Mouse (Mus musculus): Measurements from ENCODE around the gene Gm20388. TPM values are rescaled to one million over a fixed set of nuclear protein-coding genes. Genes with fewer than 3 reads are reported as not detected.
"Not testable (repeated sequence)": the region's sequence is repeated elsewhere in the genome, so short reads cannot be mapped to it uniquely, and the experiment has no call there.

Gm20388 gene
- polyA plus RNA-seq, 1 experiment from 2014 or later, result not detected

DNA sequence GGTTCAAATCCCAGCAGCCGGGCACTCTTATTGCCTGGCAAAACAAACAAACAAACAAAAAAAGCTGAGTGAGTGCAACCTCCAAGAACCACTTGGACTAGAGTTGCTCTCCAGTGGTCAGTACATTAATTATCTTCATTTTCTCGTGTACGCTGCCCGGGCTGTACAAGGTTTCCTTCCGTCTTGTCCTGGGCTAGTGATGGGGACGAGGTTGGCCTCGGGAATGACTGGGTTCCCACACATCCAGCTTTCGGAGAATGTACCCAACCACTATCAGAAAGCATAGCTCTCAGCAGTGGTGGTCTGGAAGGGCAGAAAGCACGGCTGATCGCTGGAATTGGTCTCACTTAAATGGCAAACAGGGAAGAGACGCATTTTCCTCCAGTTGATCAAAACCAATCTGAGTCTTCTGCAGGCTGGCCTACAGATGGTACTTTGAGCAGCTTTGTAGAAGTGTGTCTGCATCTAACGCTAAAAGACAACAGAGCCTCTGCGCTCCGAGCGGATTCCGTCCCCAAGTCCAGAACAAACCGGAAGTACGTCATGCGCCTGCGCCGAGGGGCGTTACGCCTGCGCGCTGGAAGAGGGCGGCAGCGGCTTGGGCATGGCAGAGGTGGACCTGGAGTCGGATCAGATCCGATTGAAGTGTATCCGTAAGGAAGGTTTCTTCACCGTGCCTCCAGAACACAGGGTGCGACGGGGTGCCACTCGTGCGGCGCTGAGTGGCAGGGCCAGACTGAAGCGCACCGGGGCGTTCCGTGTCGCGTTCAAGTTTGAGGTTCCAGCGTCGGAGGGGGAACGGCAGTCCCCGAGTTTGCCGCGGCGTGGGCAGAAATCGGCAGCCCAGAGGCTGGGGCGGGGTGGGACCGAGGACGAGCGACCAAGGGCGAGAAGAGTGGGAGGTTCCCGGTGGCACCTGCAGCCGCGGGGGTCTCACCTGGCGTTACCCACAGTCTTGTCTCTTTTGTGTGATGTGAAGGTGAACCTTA, 3313.9 kb downstream of the Gm20388 start, which contains the start of gene Cdk10:
TSS of gene Cdk10 (plus strand) at position 565 of the 989 bp plus-strand sequence.
- H3K4me3 ChIP-seq, result peak within 1 kb of the TSS; percentile 68
- peaks cover 14% of the 10 kb centered on the region for H3K4me1 ChIP-seq
- ATAC-seq (ENCODE audit: insufficient number of reproducible peaks, insufficient read depth, low FRiP score, low TSS enrichment), result peak; percentile 65; the same call in 1 of the 2 replicates
- H3K36me3 ChIP-seq, result peaks cover 27% of the 10 kb centered on the region
- peak within 1 kb of the TSS; percentile 75 for H3K9ac ChIP-seq
- H3K27me3 ChIP-seq, result no peaks in the 10 kb centered on the region
- no peaks in the 10 kb centered on the region for H3K9me3 ChIP-seq
- WGBS, result 3% methylated on average over 59 of the region's 59 CpGs
- peak within 1 kb of the TSS; percentile 84 for H3K4me2 ChIP-seq (replicated peaks)
- peak within 1 kb of the TSS; percentile 80 for H3K27ac ChIP-seq

DNA sequence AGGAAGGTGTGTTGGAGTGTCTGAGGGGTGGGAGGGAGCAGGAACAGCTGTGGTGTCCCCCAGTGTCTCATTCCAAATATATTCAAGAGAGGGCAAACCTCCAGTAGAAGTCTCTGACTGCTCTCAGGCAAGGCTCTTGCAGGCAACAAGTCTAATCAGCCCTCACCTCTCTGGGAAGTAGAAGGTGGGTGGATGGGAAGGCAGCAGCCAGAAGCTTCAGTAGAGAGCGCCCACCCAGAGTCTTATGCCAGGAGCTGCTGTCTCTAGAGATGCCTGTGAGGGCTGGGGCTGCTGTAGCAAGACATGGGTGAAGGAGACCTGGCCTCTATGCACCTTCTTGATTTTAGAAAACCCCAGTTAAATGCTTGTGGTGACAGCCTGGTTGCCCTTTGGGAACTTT, 3317.8 kb downstream of the Gm20388 start:
- H3K27me3 ChIP-seq, result peaks cover 12% of the 10 kb centered on the region
- ATAC-seq (ENCODE audit: insufficient number of reproducible peaks, insufficient read depth, low FRiP score, low TSS enrichment), result no peak

DNA sequence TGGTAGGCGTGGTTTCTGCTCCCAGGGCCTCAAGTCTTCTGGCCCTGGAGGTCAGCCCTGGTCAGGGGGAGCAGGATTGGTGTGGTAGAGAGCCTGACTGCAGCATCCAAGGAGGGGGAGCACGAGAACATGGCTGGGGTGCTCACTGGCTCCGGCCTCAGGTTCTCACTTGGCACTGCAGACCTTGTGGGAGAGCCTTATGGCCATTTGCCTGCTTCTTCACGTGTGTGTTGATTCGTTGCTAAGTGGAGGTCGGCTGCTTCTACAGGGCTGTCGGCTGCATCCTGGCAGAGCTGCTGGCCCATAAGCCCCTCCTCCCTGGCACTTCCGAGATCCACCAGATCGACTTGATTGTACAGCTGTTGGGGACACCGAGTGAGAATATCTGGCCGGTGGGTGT, 3319.7 kb downstream of the Gm20388 start:
- H3K4me2 ChIP-seq (replicated peaks); ATAC-seq (ENCODE audit: insufficient number of reproducible peaks, insufficient read depth, low FRiP score, low TSS enrichment); H3K9ac ChIP-seq; H3K4me3 ChIP-seq; H3K27ac ChIP-seq; H3K9me3 ChIP-seq: not testable (repeated sequence)
- WGBS, result 79% methylated on average over 11 of the region's 11 CpGs
- Histone ChIP-seq H3K27me3 (peaks cover 29% of the 10 kb centered on the region), H3K36me3 (peaks cover 31% of the 10 kb centered on the region), H3K4me1 (peaks cover 13% of the 10 kb centered on the region)

More for the DNA sequence above, 3317.8 kb downstream of the Gm20388 start:
- Histone ChIP-seq H3K4me3 (no peak overlapping the region), H3K36me3 (peaks cover 31% of the 10 kb centered on the region), H3K4me1 (peaks cover 14% of the 10 kb centered on the region), H3K9ac (no peak overlapping the region), H3K27ac (no peak overlapping the region), H3K9me3 (no peaks in the 10 kb centered on the region), H3K4me2 (replicated peaks) (no peak overlapping the region)
- WGBS, result 100% methylated on average over 1 of the region's 1 CpGs

DNA sequence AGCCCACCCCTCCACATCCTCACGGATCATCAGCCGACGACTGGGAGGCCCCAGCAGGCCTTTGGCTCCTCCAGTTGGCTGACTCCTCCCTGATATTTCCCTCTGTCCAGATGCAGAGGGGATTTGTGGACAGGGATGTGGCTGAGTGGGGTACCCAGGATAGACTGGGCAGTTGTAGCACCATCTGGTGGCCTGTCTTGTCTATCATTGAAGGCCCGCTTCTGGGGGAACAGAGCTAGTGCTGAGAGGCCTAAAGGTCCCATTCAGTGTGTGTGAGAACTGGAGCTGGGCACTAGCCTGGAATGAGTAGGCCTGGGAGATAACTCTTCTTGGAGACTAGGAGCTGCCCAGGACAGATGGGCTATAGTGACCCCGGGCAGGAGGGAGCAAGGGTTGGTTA, 3321.1 kb downstream of the Gm20388 start:
- Histone ChIP-seq H3K9me3 (no peaks in the 10 kb centered on the region), H3K4me3 (no peak overlapping the region), H3K4me2 (replicated peaks) (no peak overlapping the region), H3K27ac (no peak overlapping the region), H3K9ac (no peak overlapping the region; the same call in 1 of the 2 replicates), H3K36me3 (peaks cover 30% of the 10 kb centered on the region), H3K27me3 (peaks cover 40% of the 10 kb centered on the region), H3K4me1 (peaks cover 15% of the 10 kb centered on the region)
- WGBS, result 59% methylated on average over 5 of the region's 5 CpGs
- ATAC-seq (ENCODE audit: insufficient number of reproducible peaks, insufficient read depth, low FRiP score, low TSS enrichment), result no peak

DNA sequence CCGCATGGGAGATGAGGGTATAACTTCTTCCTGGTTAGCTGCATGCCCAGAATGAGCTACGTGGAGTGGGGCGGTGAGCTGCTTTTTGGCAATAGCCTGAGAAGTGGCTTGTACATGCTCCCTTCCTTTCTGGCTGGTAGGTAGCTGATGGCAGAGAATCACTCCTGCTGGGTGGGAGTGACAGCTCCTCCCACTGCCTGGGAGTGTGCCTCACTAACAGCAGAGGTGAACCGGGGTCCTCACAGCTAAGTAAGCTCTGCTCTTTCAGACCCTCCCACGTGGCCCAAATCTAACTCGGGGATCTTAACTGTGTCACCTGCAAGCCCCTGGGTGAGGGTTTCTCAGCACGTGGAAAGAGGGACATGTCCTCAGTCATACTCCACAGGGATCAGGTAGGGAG, 3321.9 kb downstream of the Gm20388 start:
- no peak overlapping the region for H3K4me3 ChIP-seq
- H3K27me3 ChIP-seq, result peaks cover 40% of the 10 kb centered on the region
- H3K4me2 ChIP-seq (replicated peaks), result no peak overlapping the region
- 48% methylated on average over 7 of the region's 7 CpGs for WGBS
- H3K4me1 ChIP-seq, result peaks cover 15% of the 10 kb centered on the region
- ATAC-seq (ENCODE audit: insufficient number of reproducible peaks, insufficient read depth, low FRiP score, low TSS enrichment), result no peak
- no peaks in the 10 kb centered on the region for H3K9me3 ChIP-seq
- H3K9ac ChIP-seq, result no peak overlapping the region
- no peak overlapping the region for H3K27ac ChIP-seq
- peaks cover 22% of the 10 kb centered on the region for H3K36me3 ChIP-seq

DNA sequence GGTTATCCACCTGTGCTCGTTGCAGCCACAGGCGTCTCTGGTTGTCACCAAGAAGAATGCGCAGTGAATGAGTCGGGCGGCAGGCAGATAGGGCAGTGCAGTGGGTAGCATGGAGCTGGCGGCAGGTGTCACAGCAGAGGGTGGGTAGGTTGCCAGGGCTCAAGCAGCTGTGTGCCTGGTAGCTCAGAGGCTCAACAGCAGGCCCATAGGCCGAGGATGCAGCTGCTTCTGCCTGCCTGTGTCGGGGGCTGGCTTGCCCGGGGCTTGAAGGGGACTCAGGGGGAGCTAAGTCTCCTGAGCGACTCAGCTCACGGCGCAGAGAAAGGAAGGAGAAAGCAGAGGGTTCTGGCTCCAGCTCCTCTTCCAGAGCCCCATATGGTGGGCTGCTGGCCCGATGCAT, 3322.7 kb downstream of the Gm20388 start:
- Histone ChIP-seq H3K27me3 (peaks cover 40% of the 10 kb centered on the region), H3K9me3 (no peaks in the 10 kb centered on the region), H3K4me2 (replicated peaks) (no peak overlapping the region), H3K4me1 (peaks cover 15% of the 10 kb centered on the region), H3K9ac (no peak overlapping the region), H3K36me3 (peaks cover 15% of the 10 kb centered on the region), H3K4me3 (no peak overlapping the region), H3K27ac (no peak overlapping the region)
- WGBS, result 58% methylated on average over 13 of the region's 13 CpGs
- ATAC-seq (ENCODE audit: insufficient number of reproducible peaks, insufficient read depth, low FRiP score, low TSS enrichment), result no peak

DNA sequence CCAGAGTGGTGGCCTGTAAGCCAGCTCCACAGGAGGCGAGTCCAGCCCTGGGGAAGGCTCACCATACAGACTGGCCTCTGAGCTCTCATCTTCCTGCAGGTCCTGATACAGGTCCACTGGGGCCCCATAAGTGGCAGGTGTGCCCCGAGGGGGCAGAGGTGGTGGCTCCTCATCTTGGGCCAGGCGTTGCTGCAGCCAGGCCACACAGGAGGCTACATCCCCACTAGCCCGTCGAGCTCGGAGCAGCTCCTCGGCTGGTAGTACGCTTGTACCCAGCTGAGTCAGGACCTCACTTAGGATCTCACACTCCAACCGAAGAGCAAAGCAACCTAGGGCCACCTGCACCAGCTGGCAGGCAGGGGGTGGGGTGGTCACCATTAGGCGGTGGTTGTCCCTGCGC, 3323.1 kb downstream of the Gm20388 start:
- peaks cover 15% of the 10 kb centered on the region for H3K4me1 ChIP-seq
- 74% methylated on average over 11 of the region's 11 CpGs for WGBS
- H3K4me3 ChIP-seq, result no peak overlapping the region
- peaks cover 40% of the 10 kb centered on the region for H3K27me3 ChIP-seq
- no peak overlapping the region for H3K27ac ChIP-seq
- no peak overlapping the region for H3K9ac ChIP-seq
- no peak overlapping the region for H3K4me2 ChIP-seq (replicated peaks)
- no peaks in the 10 kb centered on the region for H3K9me3 ChIP-seq
- ATAC-seq (ENCODE audit: insufficient number of reproducible peaks, insufficient read depth, low FRiP score, low TSS enrichment), result no peak
- H3K36me3 ChIP-seq, result peaks cover 10% of the 10 kb centered on the region

DNA sequence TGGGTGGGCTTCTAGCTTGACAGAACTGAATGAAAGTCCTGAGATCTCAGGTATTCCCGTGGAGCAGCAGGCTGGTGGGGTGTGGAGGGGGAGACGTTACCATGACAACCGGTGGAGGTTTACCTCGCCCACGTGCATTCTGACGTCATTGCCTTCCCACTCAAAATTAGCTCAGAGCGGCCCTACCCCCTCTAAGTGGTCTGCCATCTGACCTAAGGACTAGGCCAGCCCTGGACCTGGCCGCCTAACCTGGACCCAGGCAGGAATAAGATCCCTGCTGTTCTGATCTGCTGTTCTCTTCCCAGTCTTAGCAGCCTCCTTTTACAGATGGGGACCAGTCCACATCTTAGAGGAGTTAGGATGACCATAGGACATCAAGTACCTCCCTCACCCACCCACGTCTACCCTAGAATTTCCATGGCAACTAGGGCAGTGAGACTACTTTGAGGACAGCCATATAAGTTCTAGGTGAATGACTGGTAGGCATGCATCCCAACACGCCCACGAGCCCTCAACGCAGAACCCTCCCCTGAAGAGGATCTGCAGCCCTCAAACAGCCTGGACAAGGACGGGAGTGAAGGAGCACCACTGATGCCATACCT, 3324.4 kb downstream of the Gm20388 start:
- Histone ChIP-seq H3K27me3 (peaks cover 40% of the 10 kb centered on the region), H3K4me1 (peaks cover 15% of the 10 kb centered on the region), H3K4me3 (peak overlapping the region; percentile 45), H3K36me3 (peaks cover 1% of the 10 kb centered on the region; the same call in 1 of the 2 replicates), H3K4me2 (replicated peaks) (peak overlapping the region; percentile 88), H3K27ac (no peak overlapping the region), H3K9me3 (no peaks in the 10 kb centered on the region), H3K9ac (peak overlapping the region; percentile 49; the same call in 1 of the 2 replicates)
- ATAC-seq (ENCODE audit: insufficient number of reproducible peaks, insufficient read depth, low FRiP score, low TSS enrichment), result no peak
- WGBS, result 31% methylated on average over 13 of the region's 13 CpGs

DNA sequence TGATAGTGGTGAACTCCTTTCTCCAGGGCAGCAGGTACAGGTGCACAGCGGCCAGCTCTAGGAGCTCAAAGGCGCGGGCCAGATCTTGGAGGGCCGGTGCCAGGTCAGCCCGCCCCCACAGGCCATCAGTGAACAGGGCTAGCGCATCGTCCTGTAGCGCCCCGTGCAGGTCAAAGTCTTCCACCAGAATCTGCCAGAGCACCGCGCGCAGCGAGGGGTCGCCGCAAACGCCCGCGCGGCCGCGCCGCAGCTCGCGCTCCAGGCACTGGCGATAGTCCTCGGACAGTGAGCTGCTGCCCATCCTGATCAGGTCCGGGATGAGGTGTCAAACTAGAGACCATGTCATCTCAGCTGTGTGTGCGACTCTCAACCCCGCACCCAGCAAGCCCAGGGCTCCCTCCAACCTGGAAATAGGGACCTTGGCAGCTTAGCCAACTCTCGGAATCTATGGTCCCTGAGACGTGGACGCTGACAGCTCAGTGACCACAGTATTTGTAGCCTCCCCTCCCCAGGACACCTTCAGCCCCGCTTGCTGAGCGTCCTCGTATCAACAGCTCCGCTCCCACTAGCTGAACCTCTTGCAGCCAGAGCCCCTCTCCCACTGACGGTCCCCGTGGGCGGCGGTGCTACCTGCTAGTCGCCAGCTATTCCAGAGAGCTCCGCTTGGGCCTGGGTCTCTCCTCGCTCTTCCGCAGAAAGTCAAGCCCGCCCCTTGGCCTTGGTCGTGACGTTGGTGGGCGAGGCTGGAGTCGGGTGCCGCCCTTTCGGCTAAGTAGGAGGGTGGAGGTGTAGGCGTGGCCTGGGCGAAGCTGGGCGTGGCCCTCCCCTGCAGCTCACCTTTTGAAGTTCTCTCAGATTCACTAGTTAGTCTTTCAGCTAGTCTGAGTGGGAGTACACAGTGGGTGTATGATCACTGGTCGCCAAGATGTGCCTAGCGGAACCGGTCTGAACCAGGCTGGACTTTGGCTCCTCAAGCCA, 3325.2 kb downstream of the Gm20388 start, which contains the start of gene Spata2l:
TSS of gene Spata2l (minus strand) at position 714 of the 978 bp plus-strand sequence.
- peaks cover 40% of the 10 kb centered on the region for H3K27me3 ChIP-seq

DNA sequence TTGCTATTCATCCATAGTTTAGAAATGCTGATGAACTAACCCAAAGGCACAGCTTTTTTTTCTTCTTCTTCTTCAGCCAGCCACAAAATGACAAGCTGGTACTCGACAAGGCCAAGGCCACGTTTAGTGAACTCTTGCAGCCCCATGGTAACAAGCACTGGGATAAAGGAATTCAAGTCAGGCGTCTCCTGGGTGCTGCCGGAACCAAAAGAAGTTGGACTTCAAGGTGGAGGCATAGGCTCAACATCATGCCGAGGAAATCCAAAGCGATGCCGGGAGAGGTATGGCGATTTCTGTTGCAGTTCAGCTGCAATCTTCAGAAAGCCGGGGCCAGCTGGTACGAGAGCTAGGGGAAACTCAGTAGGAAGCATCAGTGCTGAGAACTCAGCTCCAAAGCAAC, 3328.8 kb downstream of the Gm20388 start:
- H3K36me3 ChIP-seq, result peaks cover 26% of the 10 kb centered on the region
- H3K4me1 ChIP-seq, result peaks cover 15% of the 10 kb centered on the region
- H3K9me3 ChIP-seq, result no peaks in the 10 kb centered on the region
- no peak overlapping the region for H3K4me3 ChIP-seq
- 90% methylated on average over 10 of the region's 10 CpGs for WGBS
- H3K27me3 ChIP-seq, result peaks cover 18% of the 10 kb centered on the region
- H3K9ac ChIP-seq, result no peak overlapping the region
- H3K4me2 ChIP-seq (replicated peaks), result no peak overlapping the region
- no peak for ATAC-seq (ENCODE audit: insufficient number of reproducible peaks, insufficient read depth, low FRiP score, low TSS enrichment)
- H3K27ac ChIP-seq, result no peak overlapping the region

More for the DNA sequence above, 3325.2 kb downstream of the Gm20388 start, which contains the start of gene Spata2l:
- Histone ChIP-seq H3K27ac (no peak within 1 kb of the TSS), H3K36me3 (no peaks in the 10 kb centered on the region; the same call in 1 of the 2 replicates), H3K4me1 (peaks cover 15% of the 10 kb centered on the region), H3K4me2 (replicated peaks) (peak within 1 kb of the TSS; percentile 88), H3K9me3 (no peaks in the 10 kb centered on the region), H3K9ac (peak within 1 kb of the TSS; percentile 49), H3K4me3 (peak within 1 kb of the TSS; percentile 45)
- WGBS, result 2% methylated on average over 57 of the region's 57 CpGs
- peak; percentile 70 for ATAC-seq (ENCODE audit: insufficient number of reproducible peaks, insufficient read depth, low FRiP score, low TSS enrichment)
